Mouse (Mus musculus): Measurements from ENCODE around the gene Fam129b. TPM values are rescaled to one million over a fixed set of nuclear protein-coding genes. Genes with fewer than 3 reads are reported as not detected.

Gene Fam129b
- polyA plus RNA-seq, 1 experiment from 2014 or later, result 11.9 TPM

- Histone ChIP-seq H3K4me1 (ENCODE audit: control insufficient read depth, low read depth, low read length) (peaks cover 33% of the 10 kb centered on the region), H3K36me3 (ENCODE audit: control insufficient read depth, insufficient read depth) (peaks cover 11% of the 10 kb centered on the region), H3K4me2 (ENCODE audit: low read depth, low read length) (peak overlapping the region; percentile 90), H3K9me3 (replicated peaks; ENCODE audit: control insufficient read depth, low read length) (no peaks in the 10 kb centered on the region), H3K27me3 (ENCODE audit: control insufficient read depth, insufficient read depth, low read depth, low read length) (no peaks in the 10 kb centered on the region), H3K4me3 (ENCODE audit: low read depth, low read length) (peak overlapping the region; percentile 73), H3K27ac (ENCODE audit: low read length) (peak overlapping the region; percentile 76), H3K9ac (ENCODE audit: low read depth, low read length) (peak overlapping the region; percentile 76)
- no peak for ATAC-seq (ENCODE audit: low read depth)
- under 1% methylated on average over 33 of the region's 33 CpGs for WGBS (ENCODE audit: insufficient replicate concordance)
These were observed 86.4 kb downstream of the Fam129b start for GRCm38 (mm10) chr2:32962062-32962874.

DNA sequence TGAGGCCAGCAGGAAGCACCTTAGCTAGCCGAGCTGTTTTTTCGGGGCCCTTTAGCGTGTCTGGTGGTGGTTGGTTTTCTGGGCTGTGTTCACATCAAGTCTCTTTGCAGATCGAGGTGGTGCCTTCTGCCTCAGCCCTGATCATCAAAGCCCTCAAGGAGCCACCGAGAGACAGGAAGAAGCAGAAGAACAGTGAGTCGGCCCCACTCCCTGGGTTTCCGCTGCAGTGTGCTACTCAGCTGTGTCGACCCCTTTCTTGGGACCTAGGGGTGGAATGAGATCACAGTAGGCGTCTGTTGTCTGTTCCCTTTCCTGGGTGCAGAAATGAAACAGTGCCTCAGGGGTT is 86.9 kb downstream of the Fam129b start:
- H3K4me3 ChIP-seq (ENCODE audit: low read depth, low read length), result peak overlapping the region; percentile 73
- peak overlapping the region; percentile 90 for H3K4me2 ChIP-seq (ENCODE audit: low read depth, low read length)
- H3K9me3 ChIP-seq (replicated peaks; ENCODE audit: control insufficient read depth, low read length), result no peaks in the 10 kb centered on the region
- peak overlapping the region; percentile 76 for H3K9ac ChIP-seq (ENCODE audit: low read depth, low read length)
- H3K36me3 ChIP-seq (ENCODE audit: control insufficient read depth, insufficient read depth), result peaks cover 11% of the 10 kb centered on the region
- peaks cover 38% of the 10 kb centered on the region for H3K4me1 ChIP-seq (ENCODE audit: control insufficient read depth, low read depth, low read length)
- under 1% methylated on average over 9 of the region's 9 CpGs for WGBS (ENCODE audit: insufficient replicate concordance)
- no peaks in the 10 kb centered on the region for H3K27me3 ChIP-seq (ENCODE audit: control insufficient read depth, insufficient read depth, low read depth, low read length)
- peak overlapping the region; percentile 76 for H3K27ac ChIP-seq (ENCODE audit: low read length)
- no peak for ATAC-seq (ENCODE audit: low read depth)

DNA sequence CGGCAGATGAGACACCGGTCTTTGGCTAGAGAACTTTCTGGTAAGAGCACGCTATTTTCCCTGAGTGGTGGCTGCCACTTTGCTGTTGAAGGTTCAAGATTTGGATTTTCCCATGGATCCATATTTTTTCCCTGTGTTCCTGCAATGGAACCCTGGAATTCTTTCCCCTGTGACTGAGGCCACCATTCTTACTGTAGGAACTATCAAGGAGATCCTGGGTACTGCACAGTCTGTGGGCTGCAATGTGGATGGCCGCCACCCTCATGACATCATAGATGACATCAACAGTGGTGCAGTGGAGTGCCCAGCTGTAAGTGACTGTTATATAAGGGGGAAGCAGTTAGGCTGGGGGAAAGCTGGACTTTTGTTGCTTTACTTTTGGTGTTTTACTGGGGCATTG is 87.6 kb downstream of the Fam129b start:
- peak overlapping the region; percentile 73 for H3K4me3 ChIP-seq (ENCODE audit: low read depth, low read length)
- ATAC-seq (ENCODE audit: low read depth), result no peak
- 37% methylated on average over 4 of the region's 4 CpGs for WGBS (ENCODE audit: insufficient replicate concordance)
- H3K9ac ChIP-seq (ENCODE audit: low read depth, low read length), result peak overlapping the region; percentile 76
- H3K36me3 ChIP-seq (ENCODE audit: control insufficient read depth, insufficient read depth), result peaks cover 11% of the 10 kb centered on the region
- peaks cover 39% of the 10 kb centered on the region for H3K4me1 ChIP-seq (ENCODE audit: control insufficient read depth, low read depth, low read length)
- H3K9me3 ChIP-seq (replicated peaks; ENCODE audit: control insufficient read depth, low read length), result no peaks in the 10 kb centered on the region
- H3K27me3 ChIP-seq (ENCODE audit: control insufficient read depth, insufficient read depth, low read depth, low read length), result no peaks in the 10 kb centered on the region
- 0 out of 2 replicates have a peak overlapping the region, but pooled peaks have one; percentile 76 for H3K27ac ChIP-seq (ENCODE audit: low read length)
- H3K4me2 ChIP-seq (ENCODE audit: low read depth, low read length), result peak overlapping the region; percentile 90

- H3K27me3 ChIP-seq (ENCODE audit: control insufficient read depth, insufficient read depth, low read depth, low read length), result no peaks in the 10 kb centered on the region
- 29% methylated on average over 1 of the region's 1 CpGs for WGBS (ENCODE audit: insufficient replicate concordance)
- H3K9me3 ChIP-seq (replicated peaks; ENCODE audit: control insufficient read depth, low read length), result no peaks in the 10 kb centered on the region
- H3K36me3 ChIP-seq (ENCODE audit: control insufficient read depth, insufficient read depth), result peaks cover 11% of the 10 kb centered on the region
- H3K9ac ChIP-seq (ENCODE audit: low read depth, low read length), result no peak overlapping the region
- H3K4me3 ChIP-seq (ENCODE audit: low read depth, low read length), result peak overlapping the region; percentile 73; the same call in 1 of the 2 replicates
- peak overlapping the region; percentile 90 for H3K4me2 ChIP-seq (ENCODE audit: low read depth, low read length)
- H3K4me1 ChIP-seq (ENCODE audit: control insufficient read depth, low read depth, low read length), result peaks cover 39% of the 10 kb centered on the region
- no peak overlapping the region for H3K27ac ChIP-seq (ENCODE audit: low read length)
- ATAC-seq (ENCODE audit: low read depth), result no peak
These were observed 88.1 kb downstream of the Fam129b start for GRCm38 (mm10) chr2:32963981-32964380.

DNA sequence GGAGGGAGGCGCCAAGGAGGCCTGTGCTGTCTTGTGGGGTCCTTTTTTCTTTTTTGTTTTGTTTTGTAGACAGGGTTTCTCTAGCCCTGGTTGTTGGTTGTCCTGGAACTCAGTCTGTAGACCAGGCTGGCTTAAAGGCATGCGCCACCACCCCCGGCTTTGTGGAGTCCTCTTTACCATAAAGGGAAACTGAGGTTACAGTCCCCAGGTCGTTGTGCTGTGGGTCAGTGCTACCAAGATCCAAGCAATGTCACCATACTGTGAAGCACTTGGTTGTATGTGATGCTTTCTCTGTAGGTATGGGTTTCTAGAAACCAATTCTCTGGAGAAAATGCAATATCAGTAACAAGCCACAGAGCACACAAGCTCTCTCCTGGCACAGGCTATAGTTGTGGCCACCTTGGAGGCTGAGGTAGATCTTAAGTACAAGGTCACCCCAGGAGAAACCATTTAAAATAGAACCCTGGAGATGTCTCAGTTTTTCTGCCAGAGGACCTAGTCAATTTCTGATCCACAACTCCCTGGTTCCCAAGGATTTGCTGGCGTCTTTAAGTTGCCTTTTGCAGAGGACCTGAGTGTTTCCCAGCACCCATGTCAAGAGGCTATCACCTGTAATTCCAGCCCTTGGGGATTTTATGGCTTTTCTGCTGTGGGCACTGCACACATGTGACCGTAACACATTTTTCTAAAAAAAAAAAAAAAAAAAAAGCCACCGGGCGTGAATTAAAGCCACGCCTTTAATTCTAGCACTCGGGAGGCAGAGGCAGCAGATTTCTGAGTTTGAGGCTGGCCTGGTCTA is 88.9 kb downstream of the Fam129b start:
- H3K4me3 ChIP-seq (ENCODE audit: low read depth, low read length), result no peak overlapping the region
- H3K9ac ChIP-seq (ENCODE audit: low read depth, low read length), result no peak overlapping the region
- WGBS (ENCODE audit: insufficient replicate concordance), result 29% methylated on average over 10 of the region's 10 CpGs

DNA sequence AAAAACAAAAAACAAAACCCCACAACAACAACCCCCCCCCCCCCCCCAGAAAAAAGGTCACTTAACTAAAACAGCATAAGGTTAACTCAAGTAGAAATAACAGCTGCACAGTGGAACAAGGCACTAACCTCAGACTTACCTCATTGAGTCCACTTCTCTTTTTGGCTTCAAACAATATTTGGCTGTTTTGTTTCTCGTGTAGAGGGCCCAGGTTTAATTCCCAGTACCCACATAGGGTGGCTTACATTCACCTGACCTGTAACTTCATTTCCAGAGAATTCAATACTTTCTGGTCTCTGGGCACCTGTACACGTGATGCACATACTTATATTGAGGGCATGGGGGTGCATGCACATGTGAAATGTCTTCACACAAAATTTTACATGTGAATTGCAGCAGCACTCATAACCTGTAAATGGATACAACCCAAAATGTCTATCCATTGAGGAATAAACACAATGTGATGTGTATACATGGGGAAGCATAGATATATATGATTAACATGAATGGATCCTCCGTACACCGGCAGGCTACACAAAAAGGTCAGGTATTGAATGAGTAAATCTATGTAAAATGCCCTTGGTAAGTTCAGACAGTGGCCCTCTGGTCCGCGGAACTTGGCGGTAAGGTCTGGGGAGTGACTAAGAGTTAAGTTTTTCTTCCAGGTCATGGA is 89.7 kb downstream of the Fam129b start:
- Histone ChIP-seq H3K27me3 (ENCODE audit: control insufficient read depth, insufficient read depth, low read depth, low read length) (no peaks in the 10 kb centered on the region), H3K9ac (ENCODE audit: low read depth, low read length) (no peak overlapping the region; the same call in 1 of the 2 replicates)

More for the DNA sequence above, 88.9 kb downstream of the Fam129b start:
- no peaks in the 10 kb centered on the region for H3K9me3 ChIP-seq (replicated peaks; ENCODE audit: control insufficient read depth, low read length)
- H3K36me3 ChIP-seq (ENCODE audit: control insufficient read depth, insufficient read depth), result peaks cover 11% of the 10 kb centered on the region
- ATAC-seq (ENCODE audit: low read depth), result no peak
- H3K4me2 ChIP-seq (ENCODE audit: low read depth, low read length), result 0 out of 2 replicates have a peak overlapping the region, but pooled peaks have one; percentile 90
- peaks cover 39% of the 10 kb centered on the region for H3K4me1 ChIP-seq (ENCODE audit: control insufficient read depth, low read depth, low read length)
- H3K27ac ChIP-seq (ENCODE audit: low read length), result peak overlapping the region; percentile 49; the same call in 1 of the 2 replicates
- no peaks in the 10 kb centered on the region for H3K27me3 ChIP-seq (ENCODE audit: control insufficient read depth, insufficient read depth, low read depth, low read length)

GRCm38 (mm10) chr2:32966184-32966688 is 90.3 kb downstream of the Fam129b start:
- no peak for ATAC-seq (ENCODE audit: low read depth)
- peaks cover 39% of the 10 kb centered on the region for H3K4me1 ChIP-seq (ENCODE audit: control insufficient read depth, low read depth, low read length)
- H3K4me3 ChIP-seq (ENCODE audit: low read depth, low read length), result peak overlapping the region; percentile 87
- WGBS (ENCODE audit: insufficient replicate concordance), result 5% methylated on average over 13 of the region's 13 CpGs
- H3K27me3 ChIP-seq (ENCODE audit: control insufficient read depth, insufficient read depth, low read depth, low read length), result no peaks in the 10 kb centered on the region
- H3K36me3 ChIP-seq (ENCODE audit: control insufficient read depth, insufficient read depth), result peaks cover 11% of the 10 kb centered on the region
- H3K9me3 ChIP-seq (replicated peaks; ENCODE audit: control insufficient read depth, low read length), result no peaks in the 10 kb centered on the region
- H3K9ac ChIP-seq (ENCODE audit: low read depth, low read length), result peak overlapping the region; percentile 83
- H3K4me2 ChIP-seq (ENCODE audit: low read depth, low read length), result peak overlapping the region; percentile 94
- peak overlapping the region; percentile 94 for H3K27ac ChIP-seq (ENCODE audit: low read length)

More for the DNA sequence above, 89.7 kb downstream of the Fam129b start:
- WGBS (ENCODE audit: insufficient replicate concordance), result 6% methylated on average over 7 of the region's 7 CpGs
- no peak for ATAC-seq (ENCODE audit: low read depth)
- Histone ChIP-seq H3K4me1 (ENCODE audit: control insufficient read depth, low read depth, low read length) (peaks cover 39% of the 10 kb centered on the region), H3K4me2 (ENCODE audit: low read depth, low read length) (peak overlapping the region; percentile 94), H3K27ac (ENCODE audit: low read length) (peak overlapping the region; percentile 94), H3K36me3 (ENCODE audit: control insufficient read depth, insufficient read depth) (peaks cover 11% of the 10 kb centered on the region), H3K9me3 (replicated peaks; ENCODE audit: control insufficient read depth, low read length) (no peaks in the 10 kb centered on the region), H3K4me3 (ENCODE audit: low read depth, low read length) (peak overlapping the region; percentile 87)

- peak overlapping the region; percentile 94 for H3K4me2 ChIP-seq (ENCODE audit: low read depth, low read length)
- no peaks in the 10 kb centered on the region for H3K27me3 ChIP-seq (ENCODE audit: control insufficient read depth, insufficient read depth, low read depth, low read length)
- peak; percentile 84 for ATAC-seq (ENCODE audit: low read depth)
- peak overlapping the region; percentile 94 for H3K27ac ChIP-seq (ENCODE audit: low read length)
- peaks cover 39% of the 10 kb centered on the region for H3K4me1 ChIP-seq (ENCODE audit: control insufficient read depth, low read depth, low read length)
- under 1% methylated on average over 55 of the region's 55 CpGs for WGBS (ENCODE audit: insufficient replicate concordance)
- peak overlapping the region; percentile 83 for H3K9ac ChIP-seq (ENCODE audit: low read depth, low read length)
- peak overlapping the region; percentile 87 for H3K4me3 ChIP-seq (ENCODE audit: low read depth, low read length)
- peaks cover 11% of the 10 kb centered on the region for H3K36me3 ChIP-seq (ENCODE audit: control insufficient read depth, insufficient read depth)
- H3K9me3 ChIP-seq (replicated peaks; ENCODE audit: control insufficient read depth, low read length), result no peaks in the 10 kb centered on the region
These were observed 91.0 kb downstream of the Fam129b start for GRCm38 (mm10) chr2:32966689-32967631.

All from liver, embryonic 16.5 days (tissue).